Mouse (Mus musculus) hindbrain, embryonic 11.5 days (tissue): ENCODE measurements at regions not wholly inside any gene's neighbourhood (a gene's known extent, or its start where the extent isn't known, plus 50 kb on each side); places are given as distances from the start of the nearest gene placed in this dataset.
A peak's percentile ranks its signal among the peaks of the same experiment; 100 is the strongest.

Source experiments
- ATAC-seq: fragments of 200-750 bp; cut with Nextera tagmentation; 2 replicates; pipeline ENCODE4 v1.8.0; 2017; ENCODE audit warnings: mild to moderate bottlenecking, moderate TSS enrichment, moderate library complexity; ENCODE audit not compliant: low FRiP score
- DNase-seq: peaks from one replicate; pipeline ENCODE4 v3.0.0-alpha.2; 2015; ENCODE audit warnings: low spot score
- H3K27ac ChIP-seq: fragments of 300-500 bp; sonication (generic); 2 replicates; pipeline ENCODE4 v1.5.1; 2014; ENCODE audit warnings: mild to moderate bottlenecking, low read depth, low read length
- H3K27me3 ChIP-seq: fragments of 300-500 bp; sonication (generic); 2 replicates; pipeline ENCODE4 v1.6.1; 2014; ENCODE audit warnings: mild to moderate bottlenecking, low read length, moderate library complexity, mixed read lengths; ENCODE audit not compliant: control insufficient read depth, insufficient read depth
- H3K36me3 ChIP-seq: fragments of 300-500 bp; sonication (generic); 2 replicates; pipeline ENCODE4 v1.6.1; 2014; ENCODE audit warnings: mild to moderate bottlenecking, low read length, moderate library complexity, mixed read lengths; ENCODE audit not compliant: control insufficient read depth, insufficient read depth
- H3K4me1 ChIP-seq: fragments of 300-500 bp; sonication (generic); replicated peaks from 2 replicates; pipeline ENCODE4 v1.6.1; 2014; ENCODE audit warnings: low read length, mixed read lengths; ENCODE audit not compliant: control insufficient read depth, insufficient read depth
- H3K4me2 ChIP-seq: fragments of 300-500 bp; sonication (generic); replicated peaks from 2 replicates; pipeline ENCODE4 v1.6.1; 2014; ENCODE audit warnings: mild to moderate bottlenecking, low read depth, low read length
- H3K4me3 ChIP-seq: fragments of 300-500 bp; sonication (generic); 2 replicates; pipeline ENCODE4 v1.5.1; 2014; ENCODE audit warnings: low read depth, low read length
- H3K9ac ChIP-seq: fragments of 300-500 bp; sonication (generic); 2 replicates; pipeline ENCODE4 v1.6.1; 2014; ENCODE audit warnings: low read depth, low read length
- H3K9me3 ChIP-seq: fragments of 300-500 bp; sonication (generic); 2 replicates; pipeline ENCODE4 v1.6.1; 2016; ENCODE audit warnings: low read length; ENCODE audit not compliant: control insufficient read depth
- WGBS: fragments of 180-500 bp; shearing (Covaris S2); extraction: QIAGEN DNeasy Blood & Tissue Kit; methylation state at CpG from one replicate; pipeline ENCODE4 v1.1.7; 2014; 5-methylcytosine and 5-hydroxymethylcytosine counted together

- Histone ChIP-seq H3K27ac (no peak overlapping the region), H3K4me1 (no peaks in the 10 kb centered on the region), H3K4me3 (no peak overlapping the region), H3K9ac (no peak overlapping the region), H3K36me3 (no peaks in the 10 kb centered on the region), H3K27me3 (no peaks in the 10 kb centered on the region), H3K9me3 (no peaks in the 10 kb centered on the region), H3K4me2 (no peak overlapping the region)
- DNase-seq: no peak
- 79% methylated on average over 7 of the region's 7 CpGs for WGBS
- no peak for ATAC-seq
These were observed 69.2 kb downstream of the Nhlrc3 start for GRCm38 (mm10) chr3:53393945-53394344.

- DNase-seq (no peak), ATAC-seq (no peak)
- Histone ChIP-seq H3K27ac (no peak overlapping the region), H3K4me3 (no peak overlapping the region), H3K27me3 (no peaks in the 10 kb centered on the region), H3K9ac (no peak overlapping the region), H3K9me3 (no peaks in the 10 kb centered on the region), H3K4me1 (no peaks in the 10 kb centered on the region), H3K4me2 (no peak overlapping the region), H3K36me3 (no peaks in the 10 kb centered on the region)
- WGBS: 72% methylated on average over 14 of the region's 14 CpGs
These were observed 81.2 kb downstream of the Nhlrc3 start for GRCm38 (mm10) chr3:53381704-53382581.

GRCm38 (mm10) chr3:53379519-53380181 lies 83.5 kb downstream of the Nhlrc3 start:
- H3K36me3 ChIP-seq: no peaks in the 10 kb centered on the region
- no peaks in the 10 kb centered on the region for H3K27me3 ChIP-seq
- H3K4me3 ChIP-seq: no peak overlapping the region
- no peaks in the 10 kb centered on the region for H3K9me3 ChIP-seq
- no peak for DNase-seq
- no peaks in the 10 kb centered on the region for H3K4me1 ChIP-seq
- no peak overlapping the region for H3K9ac ChIP-seq
- ATAC-seq: no peak
- no peak overlapping the region for H3K27ac ChIP-seq
- no peak overlapping the region for H3K4me2 ChIP-seq
- 76% methylated on average over 4 of the region's 4 CpGs for WGBS

- WGBS: 83% methylated on average over 3 of the region's 3 CpGs
- no peak for DNase-seq
- no peak overlapping the region for H3K4me2 ChIP-seq
These were observed 86.2 kb downstream of the Nhlrc3 start for GRCm38 (mm10) chr3:53376864-53377447.

GRCm38 (mm10) chr3:53372887-53373286 lies 90.2 kb downstream of the Nhlrc3 start:
- DNase-seq: peak; percentile 31

More at GRCm38 (mm10) chr3:53376864-53377447, 86.2 kb downstream of the Nhlrc3 start:
- H3K4me3 ChIP-seq: no peak overlapping the region
- no peaks in the 10 kb centered on the region for H3K9me3 ChIP-seq
- no peaks in the 10 kb centered on the region for H3K27me3 ChIP-seq
- no peak overlapping the region for H3K27ac ChIP-seq
- H3K4me1 ChIP-seq: no peaks in the 10 kb centered on the region
- no peak for ATAC-seq
- no peaks in the 10 kb centered on the region for H3K36me3 ChIP-seq
- H3K9ac ChIP-seq: no peak overlapping the region

GRCm38 (mm10) chr3:53371910-53372309 lies 91.2 kb downstream of the Nhlrc3 start:
- no peak overlapping the region for H3K9ac ChIP-seq
- no peaks in the 10 kb centered on the region for H3K4me1 ChIP-seq
- no peak overlapping the region for H3K4me3 ChIP-seq
- no peaks in the 10 kb centered on the region for H3K36me3 ChIP-seq
- WGBS: 68% methylated on average over 7 of the region's 7 CpGs
- DNase-seq (no peak), ATAC-seq (no peak)
- H3K4me2 ChIP-seq: no peak overlapping the region
- no peaks in the 10 kb centered on the region for H3K9me3 ChIP-seq
- no peak overlapping the region for H3K27ac ChIP-seq
- H3K27me3 ChIP-seq: no peaks in the 10 kb centered on the region

More at GRCm38 (mm10) chr3:53372887-53373286, 90.2 kb downstream of the Nhlrc3 start:
- Histone ChIP-seq H3K4me2 (no peak overlapping the region), H3K4me1 (no peaks in the 10 kb centered on the region), H3K9ac (no peak overlapping the region), H3K27me3 (no peaks in the 10 kb centered on the region), H3K9me3 (no peaks in the 10 kb centered on the region), H3K4me3 (no peak overlapping the region), H3K27ac (no peak overlapping the region), H3K36me3 (no peaks in the 10 kb centered on the region)
- 66% methylated on average over 7 of the region's 7 CpGs for WGBS
- no peak for ATAC-seq

GRCm38 (mm10) chr3:53361202-53361601 lies 101.9 kb downstream of the Nhlrc3 start:
- Histone ChIP-seq H3K4me1 (no peaks in the 10 kb centered on the region), H3K4me2 (no peak overlapping the region), H3K4me3 (no peak overlapping the region), H3K27ac (no peak overlapping the region), H3K9me3 (no peaks in the 10 kb centered on the region), H3K9ac (no peak overlapping the region), H3K27me3 (no peaks in the 10 kb centered on the region), H3K36me3 (no peaks in the 10 kb centered on the region)
- DNase-seq: no peak
- WGBS: 89% methylated on average over 4 of the region's 4 CpGs
- no peak for ATAC-seq

- Histone ChIP-seq H3K4me1 (no peaks in the 10 kb centered on the region), H3K4me3 (no peak overlapping the region), H3K36me3 (no peaks in the 10 kb centered on the region), H3K4me2 (no peak overlapping the region), H3K27ac (no peak overlapping the region), H3K9me3 (no peaks in the 10 kb centered on the region), H3K27me3 (no peaks in the 10 kb centered on the region), H3K9ac (no peak overlapping the region)
- no peak for DNase-seq
- ATAC-seq: no peak
- WGBS: 72% methylated on average over 8 of the region's 8 CpGs
These were observed 109.4 kb downstream of the Nhlrc3 start for GRCm38 (mm10) chr3:53353693-53354092.
